Comparison of ENCODE assay signal across 8 mouse cellular contexts in the genomic region with DNA sequence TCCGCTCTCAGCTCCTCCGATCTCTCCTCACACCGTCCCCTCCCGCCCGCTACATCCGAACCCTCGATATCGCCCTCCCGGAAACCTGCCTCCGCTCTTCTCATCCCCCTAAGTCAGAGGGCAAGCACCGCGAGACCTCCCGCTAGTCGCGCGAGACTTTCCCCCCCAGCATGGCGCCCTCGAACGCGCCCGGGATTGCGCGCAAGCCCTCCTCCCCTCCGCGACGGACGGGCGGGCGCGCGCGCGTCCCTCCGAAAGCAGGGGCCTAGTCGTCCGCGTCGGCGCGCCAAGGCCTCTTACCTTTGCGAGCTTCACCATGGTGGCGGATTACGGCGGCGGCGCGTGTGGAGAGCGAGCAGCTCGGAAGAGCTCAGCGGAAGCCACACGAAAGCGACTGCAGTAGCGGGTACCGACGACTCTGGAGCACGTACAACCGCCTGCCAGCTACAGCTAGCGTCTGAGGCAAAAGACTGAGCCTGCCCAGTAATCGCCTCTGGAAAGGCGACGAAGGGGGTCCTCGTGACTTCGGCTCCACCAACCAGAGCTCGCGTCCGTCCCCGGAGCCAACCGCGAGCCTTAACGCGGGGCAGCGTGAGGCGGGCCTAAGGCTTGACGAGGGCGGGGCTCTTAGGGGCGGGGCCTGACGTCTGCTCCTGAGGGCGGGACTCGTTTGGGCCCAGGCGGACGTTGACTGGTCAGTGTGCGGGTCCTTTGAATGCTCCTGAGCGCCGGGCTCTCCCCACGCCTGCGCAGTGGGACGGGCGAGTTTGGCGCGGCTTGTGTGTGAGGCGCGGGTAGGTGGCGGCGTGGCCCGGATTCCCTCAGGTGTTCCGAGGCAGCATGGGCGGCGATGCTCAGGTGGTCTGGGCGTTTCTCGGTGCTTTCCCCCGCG. TPM values are rescaled to one million over a fixed set of nuclear protein-coding genes. Genes with fewer than 3 reads are reported as not detected.
DNase-seq lines count a peak whose midpoint lies in the region; ATAC-seq lines count a peak whose summit lies in the region.

A gene (minus strand): TSS at position 495 of the 892 bp plus-strand sequence.

- peak; percentile 99 for ATAC-seq in hindbrain, embryonic 12.5 days (ENCODE audit: low FRiP score)

- under 1% methylated on average over 101 of the region's 102 CpGs for WGBS in hindbrain, embryonic 12.5 days

- peaks cover 21% of the 10 kb centered on the region for H3K4me1 ChIP-seq in hindbrain, embryonic 12.5 days

- peak within 1 kb of the TSS; percentile 87 for H3K9ac ChIP-seq in hindbrain, embryonic 12.5 days

- no peaks in the 10 kb centered on the region for H3K9me3 ChIP-seq in hindbrain, embryonic 12.5 days (replicated peaks)

- H3K27ac ChIP-seq in hindbrain, embryonic 12.5 days = peak within 1 kb of the TSS; percentile 98

- DNase-seq in NIH3T3 (ENCODE audit: low read depth) = peak; percentile 100
- peak; percentile 99 for DNase-seq in cerebellum, postnatal 10 days
- peak; percentile 98 for DNase-seq in frontal cortex, postnatal 10 days (ENCODE audit: low spot score in 2 of 2)
- peak; percentile 94 to 98 for DNase-seq in layer of hippocampus, postnatal 14 days (ENCODE audit: low spot score in 2 of 2)
- peak; percentile 98 for DNase-seq in lung, postnatal 14 days
- DNase-seq in retina, adult 2 months (ENCODE audit: low read depth, low spot score) = peak; percentile 97
- DNase-seq in thymus, postnatal 36 days = peak; percentile 96 to 98

- peak within 1 kb of the TSS; percentile 89 for H3K4me3 ChIP-seq in hindbrain, embryonic 12.5 days

- peak within 1 kb of the TSS; percentile 92 for H3K4me2 ChIP-seq in hindbrain, embryonic 12.5 days (replicated peaks)

- peaks cover 31% of the 10 kb centered on the region for H3K36me3 ChIP-seq in hindbrain, embryonic 12.5 days

- no peaks in the 10 kb centered on the region for H3K27me3 ChIP-seq in hindbrain, embryonic 12.5 days

RNA-seq across cellular contexts. Expression of the gene that starts here (rescaled TPM):
- polyA plus RNA-seq in hindbrain, embryonic 12.5 days (2016; fragmentation: Nextera tagmentation; extraction: Ambion mirVana) = 345 and 366 TPM in 2 replicates
- 100 to 1,000 TPM; 156 to 157 TPM for total RNA-seq in layer of hippocampus, postnatal 14 days (2021)

Comparison
In these comparisons a context has a peak if more than half of its experiments do, and no peak if none do; other contexts are left out.
1. Peak in every context shown above with its lines: DNase-seq, ATAC-seq, H3K4me3 ChIP-seq and H3K27ac ChIP-seq.